Mouse (Mus musculus): ENCODE results near the gene Lipk. TPM values are rescaled to one million over a fixed set of nuclear protein-coding genes. Genes with fewer than 3 reads are reported as not detected.

Gene Lipk
- polyA plus RNA-seq (2015; fragmentation: Nextera tagmentation; extraction: Ambion mirVana) = not detected in 2 replicates

DNA sequence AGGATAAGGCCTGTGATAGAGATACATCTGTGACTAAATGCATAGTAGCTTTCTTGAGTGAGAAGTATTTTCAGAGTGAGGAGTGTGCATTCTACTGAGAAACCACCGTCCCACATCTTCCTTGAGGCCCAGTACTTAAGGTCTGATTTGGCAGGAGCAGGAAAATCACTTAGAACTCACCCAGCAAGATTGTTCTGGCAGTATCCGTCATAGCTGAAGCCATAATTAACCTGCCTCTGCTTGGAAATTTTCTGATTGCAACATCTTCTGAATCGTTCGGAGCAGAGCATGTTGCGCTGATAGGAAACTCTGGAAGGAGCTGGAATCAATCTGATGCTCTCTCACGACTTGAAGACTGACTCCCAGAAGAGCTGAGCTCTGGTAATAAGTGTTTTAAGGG lies at the start of gene Lipk:
Lipk (plus strand) TSS at position 289 of the 400 bp plus-strand sequence.
- ATAC-seq = no peak
- WGBS = 90% methylated on average over 6 of the region's 6 CpGs
- Histone ChIP-seq H3K9ac (replicated peaks; ENCODE audit: low read depth, low read length) (no peak within 1 kb of the TSS), H3K9me3 (ENCODE audit: control insufficient read depth, low read length) (no peaks in the 10 kb centered on the region), H3K27ac (ENCODE audit: low read length) (no peak within 1 kb of the TSS), H3K4me2 (ENCODE audit: low read length) (no peak within 1 kb of the TSS), H3K27me3 (replicated peaks; ENCODE audit: control insufficient read depth, insufficient read depth, low read length) (no peaks in the 10 kb centered on the region), H3K36me3 (ENCODE audit: control insufficient read depth, insufficient read depth) (no peaks in the 10 kb centered on the region), H3K4me3 (replicated peaks; ENCODE audit: low read length) (no peak within 1 kb of the TSS), H3K4me1 (replicated peaks; ENCODE audit: control insufficient read depth, insufficient read depth, low read length) (no peaks in the 10 kb centered on the region)

DNA sequence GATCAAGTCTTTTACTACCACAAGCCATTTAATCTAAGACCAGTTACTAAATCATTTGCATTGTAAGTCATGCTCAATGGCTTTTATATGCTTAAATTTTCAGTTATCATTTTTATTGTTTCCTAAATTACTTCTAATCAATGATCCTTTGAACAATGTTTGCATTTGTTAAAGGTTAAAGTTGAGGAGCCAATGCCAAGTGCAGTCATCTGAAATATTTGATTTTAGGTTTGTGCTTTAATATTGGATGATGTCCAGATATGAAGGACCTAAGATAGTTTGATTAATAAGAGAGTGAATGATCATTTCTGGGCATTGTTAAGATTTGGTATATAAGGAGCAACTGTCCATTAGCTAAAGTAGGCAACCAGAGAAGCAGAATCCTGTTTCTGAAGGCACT lies 47.2 kb upstream of the Lipk start, which contains the start of gene Lipf:
Lipf (plus strand) TSS at position 301 of the 400 bp plus-strand sequence.
- H3K27ac ChIP-seq (ENCODE audit: low read length) = no peak within 1 kb of the TSS
- no peaks in the 10 kb centered on the region for H3K36me3 ChIP-seq (ENCODE audit: control insufficient read depth, insufficient read depth)
- H3K4me3 ChIP-seq (replicated peaks; ENCODE audit: low read length) = no peak within 1 kb of the TSS
- H3K4me2 ChIP-seq (ENCODE audit: low read length) = no peak within 1 kb of the TSS
- no peak within 1 kb of the TSS for H3K9ac ChIP-seq (replicated peaks; ENCODE audit: low read depth, low read length)
- no peaks in the 10 kb centered on the region for H3K27me3 ChIP-seq (replicated peaks; ENCODE audit: control insufficient read depth, insufficient read depth, low read length)
- H3K9me3 ChIP-seq (ENCODE audit: control insufficient read depth, low read length) = no peaks in the 10 kb centered on the region
- ATAC-seq = no peak
- H3K4me1 ChIP-seq (replicated peaks; ENCODE audit: control insufficient read depth, insufficient read depth, low read length) = no peaks in the 10 kb centered on the region

DNA sequence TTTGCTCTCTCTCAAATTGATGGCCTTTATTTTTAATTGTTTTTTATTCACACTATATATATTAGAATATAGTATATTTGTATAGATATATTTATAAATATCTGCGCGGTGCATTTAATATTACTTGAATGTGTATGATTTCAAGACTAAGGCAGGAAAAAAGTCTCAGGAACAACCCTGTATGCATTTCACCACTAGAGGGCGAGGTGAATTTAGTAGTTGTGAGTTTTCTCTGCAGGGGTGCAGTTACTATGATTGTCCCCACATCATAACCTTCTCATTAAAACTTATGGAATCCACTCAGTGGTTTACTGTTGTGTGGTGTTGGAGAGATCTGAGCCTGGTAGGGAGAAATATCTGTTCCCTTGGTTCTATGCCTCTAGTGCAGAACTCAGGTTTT lies 29.1 kb upstream of the Lipk start:
- H3K4me1 ChIP-seq (replicated peaks; ENCODE audit: control insufficient read depth, insufficient read depth, low read length) = no peaks in the 10 kb centered on the region
- no peaks in the 10 kb centered on the region for H3K27me3 ChIP-seq (replicated peaks; ENCODE audit: control insufficient read depth, insufficient read depth, low read length)
- no peaks in the 10 kb centered on the region for H3K9me3 ChIP-seq (ENCODE audit: control insufficient read depth, low read length)
- ATAC-seq = no peak
- WGBS = 51% methylated on average over 3 of the region's 3 CpGs
- no peak overlapping the region for H3K27ac ChIP-seq (ENCODE audit: low read length)
- H3K9ac ChIP-seq (replicated peaks; ENCODE audit: low read depth, low read length) = no peak overlapping the region
- H3K4me3 ChIP-seq (replicated peaks; ENCODE audit: low read length) = no peak overlapping the region
- no peak overlapping the region for H3K4me2 ChIP-seq (ENCODE audit: low read length)
- no peaks in the 10 kb centered on the region for H3K36me3 ChIP-seq (ENCODE audit: control insufficient read depth, insufficient read depth)

DNA sequence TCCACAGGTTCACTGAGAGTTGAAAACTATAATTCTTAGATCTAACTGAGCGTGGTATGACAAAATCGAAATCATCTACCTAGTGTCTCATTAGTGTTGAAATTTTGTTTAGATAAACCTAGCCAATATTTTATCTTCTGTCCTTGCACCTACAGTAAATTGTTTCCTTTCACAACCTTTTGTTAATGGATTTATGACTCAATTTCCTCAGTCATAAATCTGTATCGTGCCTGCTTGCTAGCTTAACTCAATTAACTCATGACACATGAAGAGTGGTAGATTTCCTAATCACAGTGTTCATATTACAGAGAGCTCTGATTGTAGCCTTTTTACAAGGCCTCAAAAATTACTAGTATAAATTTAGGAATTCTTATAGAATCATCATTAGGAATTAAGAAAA lies 25.0 kb upstream of the Lipk start:
- H3K9ac ChIP-seq (replicated peaks; ENCODE audit: low read depth, low read length) = no peak overlapping the region
- H3K36me3 ChIP-seq (ENCODE audit: control insufficient read depth, insufficient read depth) = no peaks in the 10 kb centered on the region
- H3K4me1 ChIP-seq (replicated peaks; ENCODE audit: control insufficient read depth, insufficient read depth, low read length) = no peaks in the 10 kb centered on the region
- H3K4me3 ChIP-seq (replicated peaks; ENCODE audit: low read length) = no peak overlapping the region
- no peak overlapping the region for H3K4me2 ChIP-seq (ENCODE audit: low read length)
- 94% methylated on average over 3 of the region's 3 CpGs for WGBS
- no peak for ATAC-seq
- no peak overlapping the region for H3K27ac ChIP-seq (ENCODE audit: low read length)
- H3K27me3 ChIP-seq (replicated peaks; ENCODE audit: control insufficient read depth, insufficient read depth, low read length) = no peaks in the 10 kb centered on the region
- H3K9me3 ChIP-seq (ENCODE audit: control insufficient read depth, low read length) = no peaks in the 10 kb centered on the region

DNA sequence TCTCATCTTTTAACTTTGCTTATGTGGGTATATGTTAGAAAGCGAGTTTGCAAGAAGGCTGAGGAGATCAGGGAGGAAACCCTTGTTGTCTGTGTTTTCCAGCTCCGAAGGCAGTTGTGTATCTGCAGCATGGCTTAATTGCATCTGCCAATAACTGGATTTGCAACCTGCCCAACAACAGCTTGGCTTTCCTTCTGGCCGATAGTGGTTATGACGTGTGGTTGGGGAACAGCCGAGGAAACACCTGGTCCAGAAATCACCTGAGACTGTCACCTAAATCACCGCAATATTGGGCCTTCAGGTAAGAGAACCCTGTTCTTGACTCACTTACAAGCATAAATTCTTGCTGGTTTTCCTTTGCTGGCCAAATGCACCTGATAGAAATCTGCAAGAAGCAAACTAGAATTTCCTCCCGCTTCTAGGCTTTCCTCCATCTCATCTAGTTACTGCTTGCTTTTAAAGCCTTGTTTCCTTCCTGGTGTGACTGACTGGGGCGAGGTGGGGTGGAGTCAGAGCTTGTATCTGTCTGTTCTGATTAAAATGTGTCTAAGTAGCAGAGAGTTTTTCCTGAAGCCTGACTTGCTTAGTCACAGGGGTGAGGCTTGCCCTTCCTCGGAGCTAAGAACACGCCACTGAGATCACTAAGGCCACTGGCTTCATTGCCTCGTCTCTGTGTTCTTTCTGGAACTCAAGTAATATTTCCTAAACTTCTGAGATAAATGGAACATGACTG lies 13.5 kb downstream of the Lipk start:
- no peaks in the 10 kb centered on the region for H3K9me3 ChIP-seq (ENCODE audit: control insufficient read depth, low read length)

DNA sequence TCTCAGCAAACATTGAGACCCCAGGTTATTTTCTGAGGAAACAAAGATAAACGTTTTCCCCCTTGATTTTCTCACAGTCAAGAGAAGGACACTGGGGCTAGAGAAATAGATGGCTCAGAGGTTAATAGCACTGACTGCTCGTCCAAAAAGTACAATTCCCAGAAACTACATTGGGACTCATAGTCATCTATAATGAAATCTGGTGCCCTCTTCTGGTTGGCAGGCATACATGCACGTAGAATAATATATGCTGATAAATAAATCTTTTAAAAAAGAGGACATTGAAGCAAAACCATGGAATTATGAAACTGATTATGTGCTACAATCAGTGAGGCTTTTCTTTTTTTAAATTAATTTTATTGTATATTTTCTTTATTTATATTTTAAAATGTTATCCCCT lies 14.7 kb downstream of the Lipk start:
- H3K4me2 ChIP-seq (ENCODE audit: low read length) = no peak overlapping the region
- ATAC-seq = no peak
- WGBS = 41% methylated on average over 3 of the region's 3 CpGs

More for the DNA sequence above, 13.5 kb downstream of the Lipk start:
- H3K4me2 ChIP-seq (ENCODE audit: low read length) = no peak overlapping the region
- no peak overlapping the region for H3K9ac ChIP-seq (replicated peaks; ENCODE audit: low read depth, low read length)
- WGBS = 88% methylated on average over 11 of the region's 11 CpGs
- H3K4me1 ChIP-seq (replicated peaks; ENCODE audit: control insufficient read depth, insufficient read depth, low read length) = no peaks in the 10 kb centered on the region
- H3K36me3 ChIP-seq (ENCODE audit: control insufficient read depth, insufficient read depth) = no peaks in the 10 kb centered on the region
- no peak for ATAC-seq
- H3K27ac ChIP-seq (ENCODE audit: low read length) = no peak overlapping the region
- no peak overlapping the region for H3K4me3 ChIP-seq (replicated peaks; ENCODE audit: low read length)
- no peaks in the 10 kb centered on the region for H3K27me3 ChIP-seq (replicated peaks; ENCODE audit: control insufficient read depth, insufficient read depth, low read length)

DNA sequence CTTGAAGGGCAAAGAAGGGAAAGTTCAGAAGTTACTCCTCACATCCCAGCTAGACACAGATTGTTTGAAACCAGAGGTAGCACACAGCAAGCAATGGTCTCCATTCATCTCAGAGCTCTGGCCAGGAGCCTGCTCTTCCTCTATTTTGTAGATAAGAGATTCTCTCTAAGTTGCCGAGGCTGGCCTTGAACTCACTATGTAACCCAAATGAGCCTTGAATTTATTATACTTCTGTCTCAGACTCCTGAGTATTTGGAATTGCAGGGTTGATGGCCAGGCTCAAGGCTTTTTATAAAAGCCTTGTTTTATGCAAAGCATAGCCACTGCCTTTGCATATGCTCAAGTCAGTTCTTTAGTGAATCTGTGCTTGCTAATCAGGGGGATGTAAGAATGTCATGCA lies 31.6 kb downstream of the Lipk start:
- WGBS = 90% methylated on average over 1 of the region's 1 CpGs
- H3K9me3 ChIP-seq (ENCODE audit: control insufficient read depth, low read length) = no peaks in the 10 kb centered on the region
- H3K4me2 ChIP-seq (ENCODE audit: low read length) = no peak overlapping the region
- no peak for ATAC-seq
- H3K9ac ChIP-seq (replicated peaks; ENCODE audit: low read depth, low read length) = no peak overlapping the region
- no peaks in the 10 kb centered on the region for H3K36me3 ChIP-seq (ENCODE audit: control insufficient read depth, insufficient read depth)
- no peak overlapping the region for H3K4me3 ChIP-seq (replicated peaks; ENCODE audit: low read length)
- no peaks in the 10 kb centered on the region for H3K4me1 ChIP-seq (replicated peaks; ENCODE audit: control insufficient read depth, insufficient read depth, low read length)
- no peak overlapping the region for H3K27ac ChIP-seq (ENCODE audit: low read length)
- H3K27me3 ChIP-seq (replicated peaks; ENCODE audit: control insufficient read depth, insufficient read depth, low read length) = no peaks in the 10 kb centered on the region

More for the DNA sequence above, 14.7 kb downstream of the Lipk start:
- H3K4me3 ChIP-seq (replicated peaks; ENCODE audit: low read length) = no peak overlapping the region
- H3K27me3 ChIP-seq (replicated peaks; ENCODE audit: control insufficient read depth, insufficient read depth, low read length) = no peaks in the 10 kb centered on the region
- H3K9ac ChIP-seq (replicated peaks; ENCODE audit: low read depth, low read length) = no peak overlapping the region
- H3K4me1 ChIP-seq (replicated peaks; ENCODE audit: control insufficient read depth, insufficient read depth, low read length) = no peaks in the 10 kb centered on the region
- no peaks in the 10 kb centered on the region for H3K9me3 ChIP-seq (ENCODE audit: control insufficient read depth, low read length)
- H3K27ac ChIP-seq (ENCODE audit: low read length) = no peak overlapping the region
- H3K36me3 ChIP-seq (ENCODE audit: control insufficient read depth, insufficient read depth) = no peaks in the 10 kb centered on the region

DNA sequence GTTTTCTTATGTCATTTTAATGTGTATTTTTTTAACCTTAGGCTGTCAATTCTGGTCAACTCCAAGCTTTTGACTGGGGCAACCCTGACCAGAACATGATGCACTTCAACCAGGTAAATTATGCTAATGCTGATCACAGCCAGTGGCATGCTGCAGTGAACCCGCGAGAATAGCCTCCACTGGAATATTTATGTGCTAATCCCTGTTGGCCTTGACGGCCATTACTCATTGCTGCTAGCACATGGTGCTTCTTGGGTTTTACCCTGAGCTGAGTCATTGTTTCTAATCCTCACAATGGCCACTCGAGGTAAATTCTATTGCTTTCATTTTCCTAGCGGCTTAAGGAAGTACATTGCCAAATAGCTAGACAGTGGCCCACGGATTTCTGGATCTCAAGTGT lies 34.9 kb downstream of the Lipk start:
- no peaks in the 10 kb centered on the region for H3K27me3 ChIP-seq (replicated peaks; ENCODE audit: control insufficient read depth, insufficient read depth, low read length)
- no peak overlapping the region for H3K4me3 ChIP-seq (replicated peaks; ENCODE audit: low read length)
- H3K9me3 ChIP-seq (ENCODE audit: control insufficient read depth, low read length) = no peaks in the 10 kb centered on the region
- no peaks in the 10 kb centered on the region for H3K36me3 ChIP-seq (ENCODE audit: control insufficient read depth, insufficient read depth)
- no peak overlapping the region for H3K9ac ChIP-seq (replicated peaks; ENCODE audit: low read depth, low read length)
- 55% methylated on average over 6 of the region's 6 CpGs for WGBS
- ATAC-seq = no peak
- no peak overlapping the region for H3K27ac ChIP-seq (ENCODE audit: low read length)
- H3K4me2 ChIP-seq (ENCODE audit: low read length) = no peak overlapping the region
- H3K4me1 ChIP-seq (replicated peaks; ENCODE audit: control insufficient read depth, insufficient read depth, low read length) = no peaks in the 10 kb centered on the region

DNA sequence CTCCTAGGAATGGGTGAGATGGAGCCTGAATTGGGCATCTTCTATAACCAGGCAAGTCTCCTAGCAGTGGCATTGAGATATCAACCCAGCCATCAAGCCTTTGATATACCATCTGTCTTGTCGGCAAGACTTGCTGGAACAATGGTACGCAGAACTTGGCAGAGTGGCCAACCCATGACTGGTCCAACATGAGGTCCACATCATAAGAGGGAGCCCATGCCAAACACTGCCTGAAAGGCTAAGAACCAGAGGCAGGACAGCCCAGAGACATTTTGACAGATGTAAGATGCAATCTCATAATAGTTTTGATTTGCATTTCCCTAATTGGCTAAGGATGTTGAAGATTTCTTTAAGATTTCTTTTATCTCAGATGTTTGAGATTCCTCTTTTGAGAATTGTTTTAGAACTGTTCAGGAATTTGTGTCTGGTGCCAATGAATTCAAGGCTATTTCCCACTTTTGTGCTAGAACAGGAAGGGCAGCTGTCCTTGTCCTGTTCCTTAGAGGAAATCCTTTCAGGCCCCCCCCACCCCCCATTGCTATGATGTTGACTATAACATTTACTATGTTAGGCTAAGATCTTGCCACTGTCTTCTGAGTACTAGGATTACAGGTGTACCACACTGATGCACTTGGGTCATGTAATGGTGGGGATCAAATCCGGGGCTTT lies 41.4 kb downstream of the Lipk start:
- WGBS = 88% methylated on average over 3 of the region's 3 CpGs
- no peak for ATAC-seq

More for the DNA sequence above, 41.4 kb downstream of the Lipk start:
- Histone ChIP-seq H3K9ac (replicated peaks; ENCODE audit: low read depth, low read length) (no peak overlapping the region), H3K9me3 (ENCODE audit: control insufficient read depth, low read length) (no peaks in the 10 kb centered on the region), H3K4me2 (ENCODE audit: low read length) (no peak overlapping the region), H3K4me1 (replicated peaks; ENCODE audit: control insufficient read depth, insufficient read depth, low read length) (no peaks in the 10 kb centered on the region), H3K4me3 (replicated peaks; ENCODE audit: low read length) (no peak overlapping the region), H3K27ac (ENCODE audit: low read length) (no peak overlapping the region), H3K36me3 (ENCODE audit: control insufficient read depth, insufficient read depth) (no peaks in the 10 kb centered on the region), H3K27me3 (replicated peaks; ENCODE audit: control insufficient read depth, insufficient read depth, low read length) (no peaks in the 10 kb centered on the region)

All from forebrain, embryonic 16.5 days (tissue).